Mouse (Mus musculus) thymus, adult 18-20 months (tissue): ENCODE data around the gene Gtf2ird2.

Source experiments
- DNase-seq, 2 experiments: peaks; one replicate each; pipeline ENCODE4 v3.0.0; 2022; ENCODE audit warnings: mixed read lengths in 2 of 2

Gene Gtf2ird2

DNA sequence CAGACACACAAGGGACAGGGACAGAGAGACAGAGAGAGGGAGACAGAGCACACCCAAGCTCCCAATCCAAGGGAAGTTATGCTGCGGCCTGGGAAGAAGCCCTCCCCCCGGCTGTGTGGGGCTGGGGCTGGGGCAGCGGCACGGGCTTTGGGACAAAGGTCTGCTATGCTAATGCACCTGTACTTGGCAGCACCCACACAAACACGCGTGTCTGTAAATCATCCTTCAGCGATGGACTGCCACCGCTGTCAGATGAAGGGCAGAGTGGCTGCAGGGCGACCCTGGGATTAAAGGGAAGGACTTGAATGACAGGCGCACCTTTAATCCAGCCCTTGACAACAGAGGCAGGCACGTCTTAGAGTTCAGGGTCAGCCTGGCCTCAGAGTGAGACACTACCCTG lies 87.6 kb downstream of the Gtf2ird2 start:
- no peak for DNase-seq

DNA sequence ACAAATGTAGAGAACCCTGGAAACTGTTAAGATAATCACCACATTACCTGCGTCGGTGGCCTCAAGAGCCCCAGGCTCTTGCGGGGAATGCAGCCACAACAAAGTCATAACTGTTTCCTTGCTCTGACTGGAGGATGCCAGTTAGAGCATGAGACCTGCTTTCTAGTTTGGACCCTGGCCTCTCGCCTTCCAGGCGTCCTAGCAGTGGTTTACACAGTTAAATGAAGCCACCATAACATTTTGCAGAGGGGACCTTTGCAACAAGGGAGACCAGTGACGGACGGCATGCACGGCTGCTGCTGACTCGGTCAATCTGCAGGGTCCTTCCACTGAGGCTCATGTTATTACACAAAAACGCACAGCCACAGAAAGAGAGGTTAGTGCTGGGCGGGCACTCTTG lies 88.9 kb downstream of the Gtf2ird2 start:
- no peak for DNase-seq

DNA sequence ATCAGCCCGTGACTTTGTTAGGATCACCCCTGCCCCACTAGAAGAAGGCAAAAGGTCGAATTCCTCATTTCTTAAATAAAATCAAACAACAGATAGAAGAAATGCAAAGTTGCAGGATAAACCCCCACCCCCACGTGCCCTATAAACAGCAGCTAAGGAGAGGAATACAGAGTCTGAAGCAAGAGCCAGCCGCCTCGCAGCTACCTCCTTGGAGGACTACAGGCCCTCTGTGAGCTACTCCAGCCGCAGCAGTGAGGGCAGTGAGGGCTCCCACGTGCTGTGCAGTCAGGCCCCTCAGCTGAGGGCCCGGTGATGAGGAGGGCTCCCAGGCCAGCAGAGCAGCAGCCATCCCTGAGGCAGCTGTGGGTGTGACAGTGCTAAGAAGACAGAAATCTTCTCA lies 89.9 kb downstream of the Gtf2ird2 start:
- DNase-seq: no peak
